In the genomic region with DNA sequence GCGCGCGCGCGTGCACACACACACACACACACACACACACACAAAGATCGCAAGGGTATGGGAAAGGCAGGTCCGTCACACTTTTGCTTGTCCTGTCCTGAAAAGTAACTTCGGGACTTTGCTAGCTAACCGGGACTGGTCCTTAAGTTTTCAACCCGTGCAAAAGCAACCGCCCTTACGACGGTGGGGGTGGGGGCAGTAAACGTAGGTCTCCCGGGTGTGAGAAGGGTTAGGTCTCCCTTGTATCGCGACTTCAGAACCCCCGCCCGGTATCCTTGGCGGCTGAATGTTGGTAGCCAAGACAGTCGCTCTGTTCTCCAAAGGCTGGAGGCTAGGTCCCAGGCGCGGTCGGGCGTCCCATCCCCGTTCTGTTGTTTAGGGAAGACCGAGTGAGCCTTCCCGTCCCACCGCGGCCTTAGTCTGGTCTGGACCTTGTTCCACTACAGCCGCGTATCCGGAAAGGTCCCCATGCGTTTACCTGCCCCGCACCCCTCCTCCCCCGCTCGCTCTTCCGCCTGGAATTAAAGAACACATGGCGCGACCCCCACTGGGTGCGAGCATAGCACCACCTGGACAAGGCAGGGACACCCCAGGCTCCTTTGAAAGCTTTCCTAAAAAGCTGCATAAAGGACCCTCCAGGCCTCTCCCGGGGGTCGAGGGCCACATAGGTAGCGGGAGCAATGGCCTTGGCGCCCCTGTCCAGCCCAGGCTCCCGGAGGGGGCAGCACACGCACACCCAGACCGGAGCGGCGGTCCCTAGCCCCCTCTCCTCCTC, we compare ENCODE assay signal across 10 mouse cellular contexts. TPM values are rescaled to one million over a fixed set of nuclear protein-coding genes. Genes with fewer than 3 reads are reported as not detected.
DNase-seq lines count a peak whose midpoint lies in the region; ATAC-seq lines count a peak whose summit lies in the region.
"Had no signal": no experiment of that assay in that cellular context is flagged by ENCODE, and none has a peak within 500 bp of the region (broad histone marks: within the 10 kb centered on the region; RNA-seq: fewer than 3 reads in every experiment).

No protein-coding gene starts in this region.

- under 1% methylated on average over 50 of the region's 50 CpGs for WGBS in heart, embryonic 15.5 days
- WGBS in limb, embryonic 11.5 days: under 1% methylated on average over 50 of the region's 50 CpGs
- WGBS in neural tube, embryonic 15.5 days: under 1% methylated on average over 50 of the region's 50 CpGs

- H3K27me3 ChIP-seq in megakaryocyte, embryonic 14.5 days (replicated peaks): peaks cover 39% of the 10 kb centered on the region
- H3K27me3 ChIP-seq in heart, embryonic 15.5 days: peaks cover 37% of the 10 kb centered on the region
- peaks cover 20% of the 10 kb centered on the region for H3K27me3 ChIP-seq in limb, embryonic 11.5 days (ENCODE audit: control insufficient read depth, insufficient read depth, low read length)
- H3K27me3 ChIP-seq in neural tube, embryonic 15.5 days (replicated peaks): peaks cover 45% of the 10 kb centered on the region

- H3K36me3 ChIP-seq in megakaryocyte, embryonic 14.5 days (replicated peaks; ENCODE audit: low read length): no peaks in the 10 kb centered on the region
- no peaks in the 10 kb centered on the region for H3K36me3 ChIP-seq in heart, embryonic 15.5 days
- H3K36me3 ChIP-seq in limb, embryonic 11.5 days (ENCODE audit: control insufficient read depth, insufficient read depth, low read length): no peaks in the 10 kb centered on the region
- no peaks in the 10 kb centered on the region for H3K36me3 ChIP-seq in neural tube, embryonic 15.5 days

- no peak overlapping the region for H3K27ac ChIP-seq in brown adipose tissue, adult 24 weeks (replicated peaks; ENCODE audit: low read depth, low read length)
- H3K27ac ChIP-seq in heart, embryonic 15.5 days: no peak overlapping the region
- H3K27ac ChIP-seq in limb, embryonic 11.5 days (replicated peaks; ENCODE audit: low read depth, low read length): no peak overlapping the region
- H3K27ac ChIP-seq in neural tube, embryonic 15.5 days (replicated peaks): no peak overlapping the region

- peak overlapping the region; percentile 72 for H3K9ac ChIP-seq in heart, embryonic 15.5 days
- H3K9ac ChIP-seq in limb, embryonic 11.5 days (ENCODE audit: low read length): no peak overlapping the region
- no peak overlapping the region for H3K9ac ChIP-seq in neural tube, embryonic 15.5 days (replicated peaks)

- DNase-seq in limb, embryonic 11.5 days (ENCODE audit: low spot score): peak; percentile 68
- no peak for DNase-seq in layer of hippocampus, adult 8-10 months (ENCODE audit: low spot score in 2 of 2)
- no peak for DNase-seq in cerebellum, adult 9-11 months

- H3K4me3 ChIP-seq in megakaryocyte, embryonic 14.5 days (replicated peaks): peak overlapping the region; percentile 89
- peak overlapping the region; percentile 99 for H3K4me3 ChIP-seq in brown adipose tissue, adult 24 weeks (ENCODE audit: insufficient read depth, low read depth, low read length)
- H3K4me3 ChIP-seq in heart, embryonic 15.5 days: peak overlapping the region; percentile 76
- peak overlapping the region; percentile 71 for H3K4me3 ChIP-seq in limb, embryonic 11.5 days (ENCODE audit: low read depth, low read length)
- peak overlapping the region; percentile 46 for H3K4me3 ChIP-seq in neural tube, embryonic 15.5 days (replicated peaks)

- H3K4me2 ChIP-seq in heart, embryonic 15.5 days: peak overlapping the region; percentile 99
- H3K4me2 ChIP-seq in limb, embryonic 11.5 days (ENCODE audit: low read depth, severe bottlenecking): peak overlapping the region; percentile 93
- peak overlapping the region; percentile 81 for H3K4me2 ChIP-seq in neural tube, embryonic 15.5 days

- H3K4me1 ChIP-seq in megakaryocyte, embryonic 14.5 days: peaks cover 17% of the 10 kb centered on the region
- H3K4me1 ChIP-seq in brown adipose tissue, adult 24 weeks (ENCODE audit: control insufficient read depth, insufficient read depth, insufficient read length, low read length): no peaks in the 10 kb centered on the region; the same call in 1 of the 2 replicates
- peaks cover 29% of the 10 kb centered on the region for H3K4me1 ChIP-seq in heart, embryonic 15.5 days (replicated peaks)
- peaks cover 5% of the 10 kb centered on the region; the same call in 1 of the 2 replicates for H3K4me1 ChIP-seq in limb, embryonic 11.5 days (ENCODE audit: control insufficient read depth, insufficient read depth, low read length)
- peaks cover 34% of the 10 kb centered on the region for H3K4me1 ChIP-seq in neural tube, embryonic 15.5 days

- ATAC-seq in megakaryocyte, adult 5-6 weeks (ENCODE audit: poor library complexity, severe bottlenecking): no peak
- no peak for ATAC-seq in heart, embryonic 15.5 days (replicated peaks; ENCODE audit: insufficient number of reproducible peaks, insufficient read depth, low FRiP score, low read depth)
- ATAC-seq in limb, embryonic 11.5 days (ENCODE audit: insufficient number of reproducible peaks, low FRiP score, low TSS enrichment, low read depth): no peak
- no peak for ATAC-seq in neural tube, embryonic 15.5 days (ENCODE audit: low FRiP score)

- H3K9me3 ChIP-seq in megakaryocyte, embryonic 14.5 days: no peaks in the 10 kb centered on the region
- H3K9me3 ChIP-seq in heart, embryonic 15.5 days (replicated peaks): no peaks in the 10 kb centered on the region
- H3K9me3 ChIP-seq in limb, embryonic 11.5 days (ENCODE audit: control insufficient read depth, low read length): no peaks in the 10 kb centered on the region
- no peaks in the 10 kb centered on the region for H3K9me3 ChIP-seq in neural tube, embryonic 15.5 days (replicated peaks)

RNA-seq across cellular contexts. Expression of gene E030030I06Rik, which starts 0.8 kb away (rescaled TPM):
- not detected in 2 replicates for polyA plus RNA-seq in megakaryocyte, embryonic 14.5 days (2012; ENCODE audit: insufficient read depth, low replicate concordance)
- 3.1 and 3.7 TPM in 2 replicates for total RNA-seq in megakaryocyte, adult 5-6 weeks (2015)
- total RNA-seq in megakaryocyte, adult 5-6 weeks (2017): 2.4 and 2.9 TPM in 2 replicates
- 3.6 and 4.8 TPM in 2 replicates for polyA plus RNA-seq in brown adipose tissue, adult 24 weeks (2012; ENCODE audit: insufficient read depth, insufficient read length, missing spikeins)
- 10.1 and 11.0 TPM in 2 replicates for polyA plus RNA-seq in heart, embryonic 15.5 days (2015; fragmentation: Nextera tagmentation; extraction: Ambion mirVana)
- 16.5 and 17.0 TPM in 2 replicates for polyA plus RNA-seq in limb, embryonic 11.5 days (2014; fragmentation: Nextera tagmentation; extraction: Ambion mirVana)
- 1.6 and 3.4 TPM in 2 replicates for polyA plus RNA-seq in neural tube, embryonic 15.5 days (2015; fragmentation: Nextera tagmentation; extraction: Ambion mirVana)
- 1 to 10 TPM in 1 of 4 experiments, under 1 TPM in 2, not detected in 1; 0.57 to 2.1 (median 0.61) TPM for total RNA-seq in layer of hippocampus, adult 8-10 months (2022)

RNA-seq across cellular contexts. Expression of gene Raet1e, which starts 8.5 kb away (rescaled TPM):
- not detected in 2 replicates for polyA plus RNA-seq in megakaryocyte, embryonic 14.5 days (2012; ENCODE audit: insufficient read depth, low replicate concordance)
- total RNA-seq in megakaryocyte, adult 5-6 weeks (2015): 3.7 and 3.9 TPM in 2 replicates
- 1.3 and 7.2 TPM in 2 replicates for total RNA-seq in megakaryocyte, adult 5-6 weeks (2017)
- not detected in 2 replicates for polyA plus RNA-seq in brown adipose tissue, adult 24 weeks (2012; ENCODE audit: insufficient read depth, insufficient read length, missing spikeins)
- 2.7 and 3.1 TPM in 2 replicates for polyA plus RNA-seq in heart, embryonic 15.5 days (2015; fragmentation: Nextera tagmentation; extraction: Ambion mirVana)
- 13.6 and 14.3 TPM in 2 replicates for polyA plus RNA-seq in limb, embryonic 11.5 days (2014; fragmentation: Nextera tagmentation; extraction: Ambion mirVana)
- polyA plus RNA-seq in neural tube, embryonic 15.5 days (2015; fragmentation: Nextera tagmentation; extraction: Ambion mirVana): 0.91 and 1.4 TPM in 2 replicates
- total RNA-seq in layer of hippocampus, adult 8-10 months (2022): not detected
- total RNA-seq: common myeloid progenitor, adult 5-6 weeks had no signal

RNA-seq across cellular contexts. Expression of gene H60b, which starts 8.5 kb away (rescaled TPM):
- not detected in 2 replicates for polyA plus RNA-seq in megakaryocyte, embryonic 14.5 days (2012; ENCODE audit: insufficient read depth, low replicate concordance)
- total RNA-seq in megakaryocyte, adult 5-6 weeks (2015): not detected in 2 replicates
- total RNA-seq in megakaryocyte, adult 5-6 weeks (2017): not detected in 2 replicates
- 0.95 TPM in 1 of 2 replicates, not detected in the other for polyA plus RNA-seq in brown adipose tissue, adult 24 weeks (2012; ENCODE audit: insufficient read depth, insufficient read length, missing spikeins)
- 0.34 and 0.56 TPM in 2 replicates for polyA plus RNA-seq in heart, embryonic 15.5 days (2015; fragmentation: Nextera tagmentation; extraction: Ambion mirVana)
- 0.18 and 0.23 TPM in 2 replicates for polyA plus RNA-seq in limb, embryonic 11.5 days (2014; fragmentation: Nextera tagmentation; extraction: Ambion mirVana)
- polyA plus RNA-seq in neural tube, embryonic 15.5 days (2015; fragmentation: Nextera tagmentation; extraction: Ambion mirVana): 0.23 and 0.46 TPM in 2 replicates
- not detected for total RNA-seq in layer of hippocampus, adult 8-10 months (2022)
- total RNA-seq: common myeloid progenitor, adult 5-6 weeks had no signal
- polyA plus RNA-seq: testis, adult 2 months had no signal

Comparison
In these comparisons a context has a peak if more than half of its experiments do, and no peak if none do; other contexts are left out.
1. H3K4me3 ChIP-seq: peak in every context shown above with its lines; median percentile 99 in brown adipose tissue, adult 24 weeks; 89 in megakaryocyte, embryonic 14.5 days; 76 in heart, embryonic 15.5 days; 71 in limb, embryonic 11.5 days; 46 in neural tube, embryonic 15.5 days.